Comparison of ENCODE assay signal across 27 mouse cellular contexts in the genomic region with DNA sequence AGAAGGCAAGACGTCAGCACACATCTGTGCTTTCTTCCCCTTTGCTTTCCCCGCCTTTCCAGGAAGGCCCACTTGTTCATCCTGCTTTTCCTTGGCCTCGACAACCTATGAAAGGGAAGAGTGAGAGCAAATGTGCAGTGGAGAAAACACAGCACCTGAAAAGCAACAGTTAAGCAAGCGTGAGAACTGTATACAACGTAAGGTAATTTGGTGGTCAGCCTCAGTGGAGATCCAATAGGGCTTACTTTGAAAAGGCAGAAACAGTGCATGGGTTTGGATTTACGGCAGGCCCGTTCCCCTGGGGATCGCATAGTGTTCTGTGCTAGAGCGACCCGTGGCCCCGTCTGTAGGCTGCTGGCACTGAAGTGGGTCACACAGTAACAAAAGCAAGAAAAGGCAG. TPM values are rescaled to one million over a fixed set of nuclear protein-coding genes. Genes with fewer than 3 reads are reported as not detected.
"Had no signal": no experiment of that assay in that cellular context is flagged by ENCODE, and none has a peak within 500 bp of the region (broad histone marks: within the 10 kb centered on the region; RNA-seq: fewer than 3 reads in every experiment).

No protein-coding gene starts in this region.

- H3K9me3 ChIP-seq: embryonic facial prominence, embryonic 10.5 days; embryonic facial prominence, embryonic 12.5 days; embryonic facial prominence, embryonic 13.5 days; embryonic facial prominence, embryonic 15.5 days; forebrain, embryonic 10.5 days; forebrain, embryonic 12.5 days; forebrain, embryonic 13.5 days; forebrain, embryonic 15.5 days had no signal

- DNase-seq: cerebellum, adult 8-10 months; cerebellum, adult 9-10 months; cerebellum, adult 9-11 months; cerebellum, postnatal 10 days; cerebellum, postnatal 14 days; cerebellum, postnatal 25 days; cerebellum, postnatal 36 days; embryo, embryonic 11 days; forebrain, postnatal 0 days; gastrocnemius, adult 2 months; gastrocnemius, postnatal 10 days; gastrocnemius, postnatal 14 days; gastrocnemius, postnatal 25 days; gastrocnemius, postnatal 36 days; heart, adult 2 months had no signal

- H3K4me2 ChIP-seq: embryonic facial prominence, embryonic 12.5 days; embryonic facial prominence, embryonic 13.5 days; embryonic facial prominence, embryonic 15.5 days; forebrain, embryonic 12.5 days; forebrain, embryonic 13.5 days; forebrain, embryonic 15.5 days had no signal

- H3K9ac ChIP-seq: embryonic facial prominence, embryonic 12.5 days; embryonic facial prominence, embryonic 13.5 days; embryonic facial prominence, embryonic 15.5 days; forebrain, embryonic 12.5 days; forebrain, embryonic 13.5 days; forebrain, embryonic 15.5 days; forebrain, postnatal 0 days had no signal

- H3K4me1 ChIP-seq: embryonic facial prominence, embryonic 10.5 days; embryonic facial prominence, embryonic 12.5 days; embryonic facial prominence, embryonic 13.5 days; embryonic facial prominence, embryonic 15.5 days; forebrain, embryonic 10.5 days; forebrain, embryonic 12.5 days; forebrain, embryonic 13.5 days; forebrain, embryonic 15.5 days had no signal

- H3K27me3 ChIP-seq: embryonic facial prominence, embryonic 12.5 days; embryonic facial prominence, embryonic 13.5 days; embryonic facial prominence, embryonic 15.5 days; forebrain, embryonic 12.5 days; forebrain, embryonic 13.5 days; forebrain, embryonic 15.5 days had no signal

- H3K4me3 ChIP-seq: embryonic facial prominence, embryonic 10.5 days; embryonic facial prominence, embryonic 12.5 days; embryonic facial prominence, embryonic 13.5 days; embryonic facial prominence, embryonic 15.5 days; erythroblast, embryonic 14.5 days; forebrain, embryonic 10.5 days; forebrain, embryonic 12.5 days; forebrain, embryonic 13.5 days; forebrain, embryonic 15.5 days; gastrocnemius, adult 2 months; heart, adult 2 months had no signal

- H3K27ac ChIP-seq: embryonic facial prominence, embryonic 10.5 days; embryonic facial prominence, embryonic 12.5 days; embryonic facial prominence, embryonic 13.5 days; embryonic facial prominence, embryonic 15.5 days; forebrain, embryonic 10.5 days; forebrain, embryonic 12.5 days; forebrain, embryonic 13.5 days; forebrain, embryonic 15.5 days; gastrocnemius, adult 2 months; heart, adult 2 months had no signal

RNA-seq across cellular contexts. Expression of gene Gjd3, which starts 16.4 kb away (rescaled TPM):
- total RNA-seq: common myeloid progenitor, adult 5-6 weeks; gastrocnemius, adult 18-20 months; gastrocnemius, adult 2 months; gastrocnemius, adult 8-10 months; gastrocnemius, postnatal 10 days; gastrocnemius, postnatal 14 days; gastrocnemius, postnatal 25 days; gastrocnemius, postnatal 36 days had no signal
- polyA plus RNA-seq: embryonic facial prominence, embryonic 10.5 days; erythroblast, embryonic 14.5 days; forebrain, embryonic 13.5 days had no signal
